Mouse (Mus musculus) liver, postnatal 0 days (tissue): Measurements from ENCODE around the gene Ptpn4.

Source experiments
- CTCF ChIP-seq: sonication (generic); IDR thresholded peaks from 2 replicates; pipeline ENCODE4 v1.5.1; 2016; ENCODE audit warnings: antibody characterized with exemption, low read depth
- EP300 ChIP-seq: IDR thresholded peaks from 2 replicates; pipeline ENCODE4 v1.6.1; 2016; ENCODE audit warnings: antibody characterized with exemption, low read depth, mild to moderate bottlenecking

GRCm38 (mm10) chr1:119630428-119630827, 207.0 kb downstream of the Ptpn4 start:
- TF ChIP-seq EP300 (no peak), CTCF (no peak)
